Mouse (Mus musculus) stomach, embryonic 16.5 days (tissue): ENCODE results near the gene Wnk1. TPM values are rescaled to one million over a fixed set of nuclear protein-coding genes. Genes with fewer than 3 reads are reported as not detected.

Source experiments
- ATAC-seq: fragments of 200-750 bp; cut with Nextera tagmentation; 2 replicates; pipeline ENCODE4 v1.8.0; 2017; ENCODE audit warnings: moderate number of reproducible peaks, moderate TSS enrichment; ENCODE audit not compliant: insufficient read depth, low FRiP score
- H3K27ac ChIP-seq: fragments of 300-500 bp; sonication (generic); 2 replicates; pipeline ENCODE4 v1.5.1; 2014; ENCODE audit warnings: low read length
- H3K27me3 ChIP-seq: fragments of 300-500 bp; sonication (generic); 2 replicates; pipeline ENCODE4 v1.6.1; 2014; ENCODE audit warnings: low read length, control low read depth, mixed read lengths; ENCODE audit not compliant: control insufficient read depth, insufficient read depth
- H3K36me3 ChIP-seq: fragments of 300-500 bp; sonication (generic); 2 replicates; pipeline ENCODE4 v1.6.1; 2014; ENCODE audit warnings: low read length; ENCODE audit not compliant: control insufficient read depth, insufficient read depth
- H3K4me1 ChIP-seq: fragments of 300-500 bp; sonication (generic); 2 replicates; pipeline ENCODE4 v1.6.1; 2014; ENCODE audit warnings: low read length, control low read depth, mixed read lengths; ENCODE audit not compliant: control insufficient read depth, insufficient read depth
- H3K4me2 ChIP-seq: fragments of 300-500 bp; sonication (generic); 2 replicates; pipeline ENCODE4 v1.6.1; 2014; ENCODE audit warnings: low read depth, low read length, mixed read lengths
- H3K4me3 ChIP-seq: fragments of 300-500 bp; sonication (generic); replicated peaks from 2 replicates; pipeline ENCODE4 v1.5.1; 2014; ENCODE audit warnings: mild to moderate bottlenecking, low read length
- H3K9ac ChIP-seq: fragments of 300-500 bp; sonication (generic); 2 replicates; pipeline ENCODE4 v1.6.1; 2014; ENCODE audit warnings: low read length
- H3K9me3 ChIP-seq: fragments of 300-500 bp; sonication (generic); replicated peaks from 2 replicates; pipeline ENCODE4 v1.6.1; 2016; ENCODE audit warnings: low read length, control low read depth; ENCODE audit not compliant: control insufficient read depth
- WGBS: fragments of 180-500 bp; shearing (Covaris S2); extraction: QIAGEN DNeasy Blood & Tissue Kit; methylation state at CpG from one replicate; pipeline ENCODE4 v1.1.7; 2014; 5-methylcytosine and 5-hydroxymethylcytosine counted together
- polyA plus RNA-seq: library from polyadenylated mRNA; unstranded; fragments of >200 nt; fragmentation: Nextera tagmentation; extraction: Ambion mirVana; gene quantifications from 2 replicates; pipeline ENCODE4 v1.2.1, GENCODE M21; 2015

Wnk1 gene
- polyA plus RNA-seq, 1 experiment from 2014 or later: 37.4 TPM

DNA sequence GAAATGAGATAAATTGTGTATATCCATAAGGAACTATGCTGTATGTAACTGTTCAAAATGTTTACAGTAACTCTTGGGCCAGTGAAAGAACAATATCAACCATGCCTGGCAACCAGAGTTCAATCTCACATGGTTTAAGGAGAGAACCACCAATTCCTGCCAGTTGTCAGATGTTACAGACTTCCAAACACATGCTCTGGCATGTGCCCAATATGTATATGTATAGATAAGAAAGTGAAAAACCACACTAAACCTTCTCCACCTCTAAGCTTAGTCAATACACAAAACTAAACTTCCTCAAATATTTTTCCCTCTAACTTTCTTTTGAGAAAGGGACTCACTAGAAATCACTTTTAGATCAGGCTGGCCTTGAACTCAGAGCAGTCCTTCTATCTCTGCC, 13.9 kb downstream of the Wnk1 start:
- no peaks in the 10 kb centered on the region for H3K27me3 ChIP-seq
- no peak overlapping the region for H3K4me3 ChIP-seq
- no peak for ATAC-seq
- H3K36me3 ChIP-seq: no peaks in the 10 kb centered on the region
- H3K27ac ChIP-seq: no peak overlapping the region
- H3K4me2 ChIP-seq: no peak overlapping the region
- no peaks in the 10 kb centered on the region for H3K9me3 ChIP-seq
- H3K4me1 ChIP-seq: no peaks in the 10 kb centered on the region; the same call in 1 of the 2 replicates
- no peak overlapping the region for H3K9ac ChIP-seq

DNA sequence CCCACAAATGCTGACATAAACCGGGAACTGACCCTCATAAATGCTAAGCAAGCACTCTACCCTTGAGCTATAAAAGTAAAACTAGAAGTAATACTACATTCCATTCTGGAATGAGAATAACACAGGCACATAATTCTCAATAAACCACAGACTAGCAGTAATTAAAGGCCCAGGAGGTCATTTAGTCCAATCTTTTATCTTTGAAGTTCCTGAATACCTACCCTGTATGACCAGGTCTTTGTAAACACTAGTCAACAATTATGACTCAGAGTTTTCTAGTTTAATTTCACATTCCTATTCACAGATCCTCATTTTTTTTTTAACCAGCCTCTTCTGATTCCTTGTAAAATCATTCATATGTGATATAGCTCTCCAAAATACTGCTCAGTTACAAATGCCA, 14.7 kb downstream of the Wnk1 start:
- H3K27me3 ChIP-seq: no peaks in the 10 kb centered on the region
- H3K4me3 ChIP-seq: no peak overlapping the region
- 74% methylated on average over 1 of the region's 1 CpGs for WGBS
- no peak overlapping the region for H3K9ac ChIP-seq
- no peak for ATAC-seq
- H3K4me1 ChIP-seq: no peaks in the 10 kb centered on the region; the same call in 1 of the 2 replicates
- H3K36me3 ChIP-seq: no peaks in the 10 kb centered on the region
- no peak overlapping the region for H3K27ac ChIP-seq
- no peak overlapping the region for H3K4me2 ChIP-seq
- H3K9me3 ChIP-seq: no peaks in the 10 kb centered on the region

DNA sequence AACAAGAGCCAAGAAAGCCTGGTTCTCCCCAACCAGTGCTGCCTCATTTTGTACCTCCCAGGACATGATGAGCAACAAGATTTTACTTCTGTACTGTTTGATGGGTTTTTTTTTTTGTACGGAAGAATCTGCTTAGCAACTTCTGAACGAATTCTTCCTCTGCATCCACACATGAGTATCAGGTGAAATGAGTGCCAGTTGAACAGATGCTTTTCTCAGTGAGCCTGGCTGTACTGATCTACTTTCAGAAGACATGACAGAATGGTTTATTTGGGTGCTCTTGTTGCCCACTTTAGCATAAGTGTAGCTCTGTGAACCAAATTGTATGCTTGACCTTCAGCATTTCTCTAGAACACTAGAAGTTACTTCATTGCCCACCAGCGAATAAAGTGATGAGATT, 16.4 kb downstream of the Wnk1 start:
- Histone ChIP-seq H3K4me1 (no peaks in the 10 kb centered on the region; the same call in 1 of the 2 replicates), H3K27me3 (no peaks in the 10 kb centered on the region), H3K9ac (no peak overlapping the region), H3K4me2 (no peak overlapping the region), H3K9me3 (no peaks in the 10 kb centered on the region), H3K4me3 (no peak overlapping the region), H3K36me3 (no peaks in the 10 kb centered on the region), H3K27ac (no peak overlapping the region)
- 90% methylated on average over 3 of the region's 3 CpGs for WGBS
- ATAC-seq: no peak

DNA sequence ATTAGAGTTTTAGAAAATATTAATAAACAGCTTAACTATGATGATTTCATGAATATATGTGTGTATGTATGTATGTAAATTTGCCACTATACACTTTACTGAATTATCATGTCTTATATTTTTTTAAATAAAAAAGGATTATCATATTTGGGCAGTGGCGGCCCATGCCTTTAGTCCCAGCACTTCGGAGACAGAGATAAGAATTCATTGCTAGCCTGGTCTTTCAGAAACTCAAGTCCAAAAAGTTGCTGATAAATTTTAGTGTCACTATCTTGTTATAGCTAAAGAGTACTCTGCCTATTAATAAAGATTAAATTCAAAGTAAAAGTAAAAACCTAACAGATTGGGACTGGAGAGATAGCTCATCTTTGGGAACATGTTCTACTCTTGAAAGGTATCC, 18.8 kb downstream of the Wnk1 start:
- H3K36me3 ChIP-seq: no peaks in the 10 kb centered on the region
- H3K4me1 ChIP-seq: no peaks in the 10 kb centered on the region
- no peak overlapping the region for H3K4me3 ChIP-seq
- no peak overlapping the region for H3K27ac ChIP-seq
- H3K27me3 ChIP-seq: no peaks in the 10 kb centered on the region
- no peak for ATAC-seq
- H3K9ac ChIP-seq: no peak overlapping the region
- no peaks in the 10 kb centered on the region for H3K9me3 ChIP-seq
- 82% methylated on average over 2 of the region's 2 CpGs for WGBS
- H3K4me2 ChIP-seq: no peak overlapping the region

DNA sequence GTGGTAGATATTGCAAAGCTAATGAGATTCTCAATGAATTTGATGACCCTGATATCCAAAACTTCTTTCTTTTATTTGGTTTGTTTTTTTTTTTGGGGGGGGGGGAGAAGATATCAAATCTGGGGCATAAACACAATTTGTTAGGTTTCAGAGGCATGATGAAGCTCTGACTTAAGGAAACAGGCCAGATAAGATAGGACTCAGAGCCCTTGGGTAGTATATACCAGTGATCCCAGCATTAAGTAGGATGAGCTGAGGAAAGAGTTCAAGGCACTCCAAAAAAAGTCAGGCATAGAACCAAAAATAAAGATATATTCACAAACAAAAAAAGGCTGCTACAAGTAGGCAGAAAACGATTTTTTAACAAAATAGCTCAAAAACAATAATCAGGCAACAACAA, 25.3 kb downstream of the Wnk1 start:
- H3K27me3 ChIP-seq: no peaks in the 10 kb centered on the region
- H3K4me1 ChIP-seq: no peaks in the 10 kb centered on the region
- H3K4me3 ChIP-seq: no peak overlapping the region
- no peaks in the 10 kb centered on the region for H3K36me3 ChIP-seq
- H3K27ac ChIP-seq: no peak overlapping the region
- no peaks in the 10 kb centered on the region for H3K9me3 ChIP-seq
- 88% methylated on average over 1 of the region's 1 CpGs for WGBS
- H3K9ac ChIP-seq: no peak overlapping the region
- no peak for ATAC-seq
- H3K4me2 ChIP-seq: no peak overlapping the region

DNA sequence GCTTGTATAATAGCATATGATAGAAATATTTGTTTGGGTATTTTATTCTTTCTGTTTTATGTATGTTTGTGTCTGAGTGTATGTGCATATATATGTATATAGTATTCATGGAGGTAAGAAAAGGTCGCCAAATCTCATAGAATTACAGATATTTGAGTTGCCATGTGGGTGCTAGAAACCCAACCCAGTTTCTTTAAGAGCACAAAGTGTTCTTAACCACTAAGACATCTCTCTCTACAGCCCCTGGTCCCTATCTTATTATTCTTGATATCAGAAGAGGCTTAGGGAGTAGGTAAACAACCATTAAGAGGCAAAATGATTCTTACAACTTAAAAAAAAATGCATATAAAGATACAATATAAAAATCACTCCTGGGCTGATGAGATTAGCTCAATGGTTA, 27.0 kb downstream of the Wnk1 start:
- no peak for ATAC-seq
- no peak overlapping the region for H3K27ac ChIP-seq
- H3K36me3 ChIP-seq: no peaks in the 10 kb centered on the region
- H3K4me1 ChIP-seq: no peaks in the 10 kb centered on the region
- H3K27me3 ChIP-seq: no peaks in the 10 kb centered on the region
- no peak overlapping the region for H3K4me3 ChIP-seq
- no peaks in the 10 kb centered on the region for H3K9me3 ChIP-seq
- H3K4me2 ChIP-seq: no peak overlapping the region
- no peak overlapping the region for H3K9ac ChIP-seq
- WGBS: 81% methylated on average over 1 of the region's 1 CpGs

DNA sequence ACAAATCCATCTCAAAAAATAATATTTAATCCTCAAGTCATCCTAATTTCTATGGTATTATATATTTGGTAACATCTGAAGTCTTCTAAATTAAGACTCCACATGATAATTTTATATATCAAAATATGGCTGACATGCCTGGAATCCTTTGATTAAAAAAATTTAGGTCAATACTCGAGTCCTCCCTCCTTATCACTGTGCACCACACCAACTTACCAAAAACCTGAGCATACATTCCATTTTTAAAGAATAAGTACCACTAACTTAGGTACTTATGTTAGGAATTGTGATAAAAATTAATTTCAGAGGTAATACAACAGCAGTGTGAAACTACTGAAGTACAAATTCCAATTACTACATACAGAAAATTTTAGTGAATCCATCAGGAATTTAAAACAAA, 27.5 kb downstream of the Wnk1 start:
- Histone ChIP-seq H3K9me3 (no peaks in the 10 kb centered on the region), H3K4me3 (no peak overlapping the region), H3K27me3 (no peaks in the 10 kb centered on the region), H3K4me1 (no peaks in the 10 kb centered on the region), H3K9ac (no peak overlapping the region), H3K4me2 (no peak overlapping the region), H3K27ac (no peak overlapping the region), H3K36me3 (no peaks in the 10 kb centered on the region)
- no peak for ATAC-seq
- 67% methylated on average over 1 of the region's 1 CpGs for WGBS

DNA sequence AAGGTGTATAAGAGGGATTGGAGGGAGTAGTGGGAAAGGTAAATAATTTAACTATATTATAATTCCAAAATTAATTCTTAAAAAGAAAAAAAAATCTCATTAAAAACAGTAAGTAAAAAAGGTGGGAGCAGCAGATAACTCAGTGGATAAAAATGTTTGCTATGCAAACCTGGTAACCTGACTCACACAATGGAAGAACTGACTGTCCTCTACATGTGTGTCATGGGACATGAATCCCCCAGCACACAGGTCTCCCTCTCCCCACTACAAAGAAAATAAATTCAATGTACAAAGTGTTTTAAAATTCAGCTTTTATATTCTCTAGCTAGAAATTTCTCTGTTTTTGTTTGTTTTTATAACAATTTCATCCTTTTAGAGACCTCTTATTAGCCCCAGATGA, 27.9 kb downstream of the Wnk1 start:
- H3K9me3 ChIP-seq: no peaks in the 10 kb centered on the region
- H3K4me1 ChIP-seq: no peaks in the 10 kb centered on the region
- H3K9ac ChIP-seq: no peak overlapping the region
- no peak for ATAC-seq
- no peak overlapping the region for H3K27ac ChIP-seq
- no peak overlapping the region for H3K4me2 ChIP-seq
- H3K4me3 ChIP-seq: no peak overlapping the region
- no peaks in the 10 kb centered on the region for H3K36me3 ChIP-seq
- no peaks in the 10 kb centered on the region for H3K27me3 ChIP-seq

DNA sequence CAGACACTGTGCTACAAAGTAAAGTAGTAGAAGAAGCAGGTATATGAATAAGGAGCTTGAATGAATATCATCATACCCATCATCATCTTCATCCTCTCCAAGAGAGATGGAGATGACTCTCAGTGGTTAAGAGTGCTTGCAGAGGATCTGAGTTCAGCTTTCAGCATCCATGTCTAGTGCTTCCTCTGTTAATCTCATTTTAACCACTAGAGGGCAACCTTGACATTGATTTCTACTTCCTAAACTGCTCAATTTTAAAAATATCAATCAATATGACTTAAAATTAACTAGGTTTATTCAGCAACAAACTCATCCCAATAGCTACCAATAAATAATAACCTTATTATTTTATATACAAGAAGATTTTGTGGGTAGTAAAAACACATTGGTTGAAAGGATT, 36.8 kb downstream of the Wnk1 start:
- H3K36me3 ChIP-seq: no peaks in the 10 kb centered on the region
- no peak for ATAC-seq
- no peak overlapping the region for H3K27ac ChIP-seq
- no peaks in the 10 kb centered on the region for H3K9me3 ChIP-seq
- H3K4me1 ChIP-seq: no peaks in the 10 kb centered on the region
- H3K27me3 ChIP-seq: no peaks in the 10 kb centered on the region
- H3K4me2 ChIP-seq: no peak overlapping the region
- H3K9ac ChIP-seq: no peak overlapping the region
- no peak overlapping the region for H3K4me3 ChIP-seq

DNA sequence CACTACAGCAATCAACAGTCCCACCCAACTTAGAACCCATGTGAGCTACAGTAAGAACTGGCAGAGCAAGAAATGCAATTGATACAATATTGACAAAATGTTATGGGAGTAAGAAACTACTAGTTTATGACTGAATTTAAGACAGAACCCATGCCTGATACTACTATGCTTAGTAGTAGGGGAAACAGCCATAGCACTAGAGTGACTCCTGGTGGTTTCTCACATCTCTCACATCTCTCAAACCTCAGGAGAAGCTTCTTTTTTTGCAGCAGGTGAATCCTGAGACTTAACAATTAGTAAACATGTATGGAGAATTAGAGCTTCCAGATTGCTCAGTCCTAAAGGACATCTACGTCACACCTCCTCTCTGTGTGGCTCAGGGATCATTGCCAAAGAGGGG, 42.0 kb downstream of the Wnk1 start:
- no peaks in the 10 kb centered on the region for H3K27me3 ChIP-seq
- H3K4me1 ChIP-seq: no peaks in the 10 kb centered on the region
- no peak overlapping the region for H3K9ac ChIP-seq
- H3K4me2 ChIP-seq: no peak overlapping the region
- WGBS: 76% methylated on average over 1 of the region's 1 CpGs
- no peaks in the 10 kb centered on the region for H3K36me3 ChIP-seq
- no peak overlapping the region for H3K27ac ChIP-seq
- no peak overlapping the region for H3K4me3 ChIP-seq
- ATAC-seq: no peak
- H3K9me3 ChIP-seq: no peaks in the 10 kb centered on the region
